Mouse (Mus musculus) layer of hippocampus, adult 18-20 months (tissue): ENCODE measurements at regions not wholly inside any gene's neighbourhood (a gene's known extent, or its start where the extent isn't known, plus 50 kb on each side); places are given as distances from the start of the nearest gene placed in this dataset.

Experiments used
- DNase-seq, 2 experiments: peaks; one replicate each; pipeline ENCODE4 v3.0.0; 2022; ENCODE audit warnings: low spot score in 2 of 2

- no peak for DNase-seq
Measured at GRCm38 (mm10) chr10:87639339-87639738, 117.7 kb downstream of the Pah start.

- peak in 1 of 2 experiments; percentile 68 for DNase-seq
Measured at GRCm38 (mm10) chr10:87649091-87649490, 127.5 kb downstream of the Pah start.

DNA sequence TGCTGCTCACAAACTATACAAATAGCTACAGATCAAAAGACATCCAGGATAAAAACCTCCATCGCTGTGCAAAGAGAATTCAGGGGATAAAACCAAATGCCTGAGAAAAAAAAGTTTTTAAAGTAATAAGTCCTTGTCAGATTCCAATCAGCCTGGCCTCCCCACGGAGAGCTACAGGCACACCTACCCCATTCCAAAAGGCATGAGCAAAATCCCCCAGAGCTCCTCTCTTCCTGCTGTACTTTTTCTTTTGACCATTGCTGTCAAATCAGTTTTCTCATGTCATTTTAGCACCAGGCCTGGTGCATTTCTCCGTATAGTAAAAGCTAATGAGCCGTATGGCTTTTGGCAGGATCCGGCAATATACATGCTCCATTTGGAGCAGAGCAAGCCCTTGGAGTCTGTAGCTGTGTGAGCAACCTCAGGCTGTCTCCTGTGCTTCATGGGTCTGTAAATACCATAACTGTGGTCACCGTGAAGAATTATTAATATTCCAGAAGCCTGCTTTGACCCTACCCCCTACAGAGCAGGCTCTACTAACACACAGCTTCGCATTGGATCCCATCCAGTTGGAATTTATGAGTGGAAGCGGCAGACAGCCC, 130.6 kb downstream of the Pah start:
- no peak for DNase-seq

GRCm38 (mm10) chr10:87654112-87654511, 132.5 kb downstream of the Pah start:
- peak in 1 of 2 experiments; percentile 34 for DNase-seq

- peak in 1 of 2 experiments; percentile 26 for DNase-seq
Measured at GRCm38 (mm10) chr10:87666020-87666718, 144.6 kb downstream of the Pah start.

DNA sequence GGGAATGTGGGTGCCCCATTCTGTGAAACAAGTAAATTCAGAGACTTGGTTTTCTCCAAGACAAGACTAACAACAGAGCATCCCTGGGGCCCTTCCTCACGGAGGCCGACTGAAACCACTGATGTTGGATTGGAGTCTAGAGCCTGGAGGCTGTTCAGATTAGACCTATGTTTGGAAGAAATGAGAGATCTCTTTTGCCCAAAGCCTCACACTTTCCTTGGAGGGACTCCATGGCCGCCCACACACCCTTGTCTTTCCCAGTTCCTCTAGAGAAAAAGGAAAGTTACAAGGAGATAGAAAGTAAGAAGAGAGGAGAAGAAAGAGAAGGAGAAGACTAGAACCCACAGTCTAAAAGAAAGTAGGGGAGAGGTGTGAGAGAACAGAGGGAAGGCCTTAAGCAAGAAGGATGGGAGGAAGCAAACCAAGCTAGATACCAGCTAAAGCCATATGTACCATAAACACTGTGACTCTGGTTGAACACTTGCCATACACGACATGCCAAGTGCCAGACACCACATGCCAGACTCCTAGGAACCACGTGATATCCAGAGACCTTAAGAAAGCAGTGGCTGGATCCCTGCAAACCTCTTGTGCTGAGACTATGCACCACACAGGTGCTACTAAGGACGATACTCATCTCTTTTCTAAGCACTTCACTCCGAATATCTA, 145.3 kb downstream of the Pah start:
- DNase-seq: peak in 1 of 2 experiments; percentile 10

GRCm38 (mm10) chr10:87667651-87668140, 146.1 kb downstream of the Pah start:
- no peak for DNase-seq

GRCm38 (mm10) chr10:87674740-87675420, 153.3 kb downstream of the Pah start:
- DNase-seq: no peak

- DNase-seq: no peak
Measured at GRCm38 (mm10) chr10:87676041-87676672, 154.6 kb downstream of the Pah start.

- DNase-seq: no peak
Measured at GRCm38 (mm10) chr10:87678984-87679383, 157.4 kb downstream of the Pah start.

- no peak for DNase-seq
Measured at GRCm38 (mm10) chr10:87686311-87686710, 164.7 kb downstream of the Pah start.

GRCm38 (mm10) chr10:87686785-87687184, 165.2 kb downstream of the Pah start:
- no peak for DNase-seq

- DNase-seq: no peak
Measured at GRCm38 (mm10) chr10:87687844-87688243, 166.2 kb downstream of the Pah start.

GRCm38 (mm10) chr10:87690831-87691230, 167.2 kb upstream of the Igf1 start:
- no peak for DNase-seq

DNA sequence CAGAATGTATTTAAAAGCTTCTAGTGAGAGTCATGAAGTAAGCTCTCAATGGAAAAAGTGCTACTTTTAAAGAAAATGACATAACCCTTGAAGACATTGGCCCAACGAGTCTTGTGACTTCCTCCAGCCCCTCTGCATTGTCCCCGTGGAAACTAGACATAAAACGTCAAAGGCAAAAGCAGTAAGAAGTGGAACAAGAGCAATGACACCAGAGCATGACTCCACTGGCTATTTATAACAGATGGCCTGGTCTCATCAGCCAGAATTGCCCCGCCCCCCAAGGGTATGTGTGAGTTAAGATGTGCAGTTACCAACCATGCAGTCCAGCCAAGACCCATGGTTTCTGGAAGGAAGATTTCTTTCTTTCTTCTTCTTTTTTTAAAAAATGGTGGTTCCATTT, 161.6 kb upstream of the Igf1 start:
- no peak for DNase-seq

GRCm38 (mm10) chr10:87711209-87711608, 146.9 kb upstream of the Igf1 start:
- peak in 1 of 2 experiments; percentile 3 for DNase-seq

- no peak for DNase-seq
Measured at GRCm38 (mm10) chr10:87711798-87712197, 146.3 kb upstream of the Igf1 start.

GRCm38 (mm10) chr10:87715874-87716600, 142.0 kb upstream of the Igf1 start:
- DNase-seq: peak; percentile 4 to 5

- DNase-seq: no peak
Measured at GRCm38 (mm10) chr10:87717156-87717555, 140.9 kb upstream of the Igf1 start.

DNA sequence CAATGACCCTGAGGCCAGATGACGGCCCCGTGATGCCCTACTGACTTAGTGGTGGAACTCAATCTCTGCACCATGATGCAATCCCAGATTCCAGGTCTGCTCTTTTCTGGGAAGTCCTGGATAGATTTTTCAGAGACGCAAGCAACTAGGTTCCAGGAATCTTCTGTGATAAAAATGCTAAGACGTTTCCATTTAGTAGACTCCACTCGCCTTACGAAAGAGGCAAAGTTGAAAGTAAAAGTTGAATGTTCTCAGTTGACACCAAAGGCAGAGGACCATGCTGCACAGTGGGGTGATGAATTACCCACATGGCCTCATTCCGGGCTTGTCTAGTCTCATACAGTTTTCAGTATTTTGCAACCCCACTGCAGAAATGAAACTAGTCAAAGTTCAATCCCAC, 139.6 kb upstream of the Igf1 start:
- no peak for DNase-seq
